Mouse (Mus musculus): ENCODE results near the gene Nkd1.

Gene Nkd1

DNA sequence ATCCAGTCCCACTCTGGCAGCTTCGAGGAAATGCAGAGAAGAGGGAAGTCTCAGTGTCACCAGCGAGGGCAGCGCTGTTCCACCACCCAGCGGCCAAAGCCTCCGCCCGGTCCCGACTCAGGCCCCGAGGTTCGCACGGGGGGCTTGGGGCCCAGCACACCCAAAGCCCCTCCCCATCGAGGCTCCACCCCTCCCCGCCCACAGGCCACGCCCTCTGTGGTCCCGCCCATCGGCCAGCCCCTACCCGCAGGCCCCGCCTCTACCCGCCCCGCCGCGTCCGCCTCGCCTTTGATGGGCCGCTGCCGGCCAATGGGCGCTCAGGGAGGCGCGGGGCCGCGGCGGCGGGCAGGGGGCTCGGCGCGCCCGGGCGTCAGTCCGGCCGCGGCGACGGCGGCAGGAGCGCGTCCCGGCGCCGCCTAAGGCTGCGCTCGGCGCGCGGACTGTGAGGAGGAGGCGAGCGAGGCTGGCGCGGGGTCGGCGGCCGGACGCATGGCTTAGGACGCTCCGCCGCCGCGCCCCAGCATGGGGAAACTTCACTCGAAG lies at the start of gene Nkd1:
TSS of gene Nkd1 (plus strand) at position 370 of the 543 bp plus-strand sequence.
- peak; percentile 99 for DNase-seq (ENCODE audit: extremely low spot score, low spot score)

DNA sequence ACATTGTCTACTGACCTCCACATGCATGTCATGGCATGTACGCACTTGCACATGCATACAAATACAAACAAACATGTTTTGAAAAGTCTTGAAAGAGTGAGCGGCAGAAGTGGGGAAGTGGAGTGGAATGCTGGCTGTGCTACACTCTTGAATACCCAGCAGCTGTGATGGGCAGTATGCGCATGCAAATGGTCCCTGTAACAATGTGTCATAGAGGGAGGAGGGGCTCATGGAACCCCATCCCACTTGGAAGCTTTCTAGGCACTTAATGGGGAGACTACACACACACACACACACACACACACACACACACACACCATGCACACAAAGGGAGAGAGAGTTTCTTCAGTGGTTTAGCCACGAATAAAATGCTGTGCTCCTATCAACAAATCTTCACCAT lies 39.9 kb upstream of the Nkd1 start:
- no peak for DNase-seq (ENCODE audit: extremely low spot score, low spot score)

DNA sequence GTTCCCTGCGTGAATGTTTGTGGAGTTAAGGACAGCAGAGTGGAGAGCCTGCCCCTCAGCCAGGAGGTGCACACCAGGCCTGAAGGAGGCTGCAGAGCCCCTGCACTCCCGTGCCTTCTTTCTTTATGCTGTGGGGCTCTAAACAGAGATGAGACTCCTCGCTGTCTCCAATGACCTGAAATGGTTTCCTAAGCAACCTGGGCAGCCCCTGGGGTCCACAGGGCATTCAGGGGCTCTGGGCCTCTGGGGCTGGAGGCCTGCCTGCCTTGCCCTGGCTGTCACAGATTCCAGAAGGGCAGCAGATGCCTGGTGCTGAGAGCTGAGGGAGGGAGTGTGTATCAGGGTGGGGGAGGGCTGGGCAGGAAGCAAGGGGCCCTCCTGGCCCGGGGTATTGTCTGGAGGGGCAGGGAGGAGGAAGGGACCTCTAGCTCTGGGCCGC lies 32.7 kb upstream of the Nkd1 start:
- DNase-seq (ENCODE audit: extremely low spot score, low spot score), result peak; percentile 67

DNA sequence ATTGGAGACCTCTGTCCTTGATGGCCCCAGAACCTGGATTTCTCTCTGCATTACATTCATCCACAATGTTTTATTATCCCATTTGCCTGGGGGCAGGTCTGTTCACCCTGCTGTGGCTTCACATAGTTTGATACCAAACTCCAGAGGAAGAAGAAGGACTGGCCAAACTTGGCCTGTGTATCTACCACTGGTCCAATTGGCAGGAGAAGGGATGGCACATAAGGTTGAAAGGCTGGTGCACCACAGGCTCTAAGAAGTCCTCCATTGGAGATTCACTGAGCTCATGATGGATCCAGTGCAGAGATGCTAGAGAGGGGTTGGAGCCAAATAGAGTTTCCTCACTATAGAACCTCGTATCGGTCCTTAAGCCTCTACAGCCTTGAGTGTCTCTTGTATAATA lies 27.1 kb upstream of the Nkd1 start:
- DNase-seq (ENCODE audit: extremely low spot score, low spot score), result no peak

DNA sequence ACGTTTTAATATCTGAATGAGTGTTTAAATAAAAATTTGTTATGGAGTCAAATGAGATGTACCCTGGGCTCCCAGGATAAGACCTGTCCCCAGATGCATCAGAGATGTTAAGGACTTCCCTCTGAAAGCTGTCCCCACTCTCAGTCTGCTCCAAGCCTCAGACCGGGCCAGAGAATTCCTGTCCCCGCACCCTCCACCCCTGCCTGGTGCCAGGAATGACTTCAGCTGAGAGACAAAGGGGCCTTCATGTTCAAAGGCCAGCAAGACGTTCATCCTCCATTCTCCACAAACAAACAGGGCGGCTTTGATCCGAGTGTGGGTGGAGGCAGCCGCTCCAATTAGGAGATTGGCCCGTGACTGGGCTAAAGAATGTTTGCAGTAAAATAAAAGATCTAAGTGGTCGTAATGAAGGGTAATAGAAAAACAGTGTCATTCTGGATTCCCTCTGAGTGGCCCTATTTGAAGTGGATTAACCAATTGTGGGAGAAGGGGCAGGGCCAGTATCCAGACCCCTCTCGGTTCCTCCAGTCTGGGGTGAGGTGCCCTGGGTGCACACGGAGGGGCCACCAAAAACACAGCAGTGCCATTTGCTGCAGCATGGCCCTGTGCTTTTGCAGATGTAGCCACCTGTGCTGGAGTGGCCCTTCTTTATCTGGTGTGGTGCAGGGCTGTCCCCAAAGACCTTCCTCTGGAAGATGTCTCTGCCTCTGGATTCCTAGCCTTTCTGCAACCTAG lies 25.9 kb upstream of the Nkd1 start:
- no peak for DNase-seq (ENCODE audit: extremely low spot score, low spot score)

DNA sequence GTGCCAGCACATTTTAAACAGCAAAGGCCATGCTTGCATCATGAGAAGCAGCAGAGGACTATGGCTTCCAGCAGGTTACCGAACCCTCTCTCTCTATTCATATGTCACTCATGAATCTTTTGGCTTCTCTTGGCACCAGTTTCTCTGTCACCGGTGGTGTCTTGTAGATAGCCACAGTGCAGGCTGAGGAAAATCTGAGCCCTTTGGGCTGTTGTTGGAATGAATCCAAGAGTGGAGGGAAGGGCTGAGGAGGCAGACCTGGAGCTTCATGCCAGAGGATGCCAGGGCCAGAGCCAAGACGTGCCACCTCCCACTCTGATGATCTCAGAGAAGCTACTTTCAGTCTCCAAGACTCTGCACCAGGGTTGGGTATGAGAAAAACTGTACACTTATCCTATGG lies 19.0 kb upstream of the Nkd1 start:
- no peak for DNase-seq (ENCODE audit: extremely low spot score, low spot score)

DNA sequence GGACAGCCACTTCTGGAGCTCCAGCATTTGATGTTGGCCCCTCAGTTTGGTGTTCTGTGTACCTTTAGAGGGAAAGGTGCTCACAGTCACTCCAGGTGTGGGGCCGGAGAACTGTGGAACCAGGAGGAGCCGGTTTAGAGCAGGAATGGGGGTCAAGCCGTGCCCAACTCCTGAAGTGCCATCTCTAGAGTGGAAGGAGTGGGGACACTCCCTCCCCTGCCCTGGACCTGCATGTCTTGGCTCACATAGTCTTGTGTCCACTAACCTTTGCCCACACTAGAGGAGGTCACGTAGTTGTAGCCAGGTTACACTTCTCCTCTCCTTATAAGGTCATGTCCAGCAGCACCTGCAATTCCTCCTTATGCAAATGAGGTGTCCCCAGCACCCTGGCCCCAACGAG lies 14.2 kb upstream of the Nkd1 start:
- DNase-seq (ENCODE audit: extremely low spot score, low spot score), result no peak

DNA sequence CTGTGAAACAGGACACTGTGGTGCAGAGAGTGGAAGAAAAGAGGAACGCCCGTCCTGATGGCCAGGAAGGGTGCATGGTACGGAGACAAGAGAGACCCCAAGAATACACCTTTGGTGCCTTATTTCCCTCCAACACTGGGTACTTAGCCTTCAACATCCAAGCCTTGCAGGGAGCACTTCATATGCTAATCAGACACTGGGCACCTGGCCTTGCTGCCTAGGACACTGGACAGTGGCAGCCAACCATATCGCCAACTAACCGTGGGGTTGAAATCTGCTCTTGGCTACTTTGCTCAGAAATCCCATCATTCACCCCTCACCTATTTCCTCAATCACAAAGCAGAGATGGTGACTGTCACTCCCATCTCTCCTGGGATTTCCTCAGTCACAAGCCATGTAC lies 10.1 kb upstream of the Nkd1 start:
- no peak for DNase-seq (ENCODE audit: extremely low spot score, low spot score)

DNA sequence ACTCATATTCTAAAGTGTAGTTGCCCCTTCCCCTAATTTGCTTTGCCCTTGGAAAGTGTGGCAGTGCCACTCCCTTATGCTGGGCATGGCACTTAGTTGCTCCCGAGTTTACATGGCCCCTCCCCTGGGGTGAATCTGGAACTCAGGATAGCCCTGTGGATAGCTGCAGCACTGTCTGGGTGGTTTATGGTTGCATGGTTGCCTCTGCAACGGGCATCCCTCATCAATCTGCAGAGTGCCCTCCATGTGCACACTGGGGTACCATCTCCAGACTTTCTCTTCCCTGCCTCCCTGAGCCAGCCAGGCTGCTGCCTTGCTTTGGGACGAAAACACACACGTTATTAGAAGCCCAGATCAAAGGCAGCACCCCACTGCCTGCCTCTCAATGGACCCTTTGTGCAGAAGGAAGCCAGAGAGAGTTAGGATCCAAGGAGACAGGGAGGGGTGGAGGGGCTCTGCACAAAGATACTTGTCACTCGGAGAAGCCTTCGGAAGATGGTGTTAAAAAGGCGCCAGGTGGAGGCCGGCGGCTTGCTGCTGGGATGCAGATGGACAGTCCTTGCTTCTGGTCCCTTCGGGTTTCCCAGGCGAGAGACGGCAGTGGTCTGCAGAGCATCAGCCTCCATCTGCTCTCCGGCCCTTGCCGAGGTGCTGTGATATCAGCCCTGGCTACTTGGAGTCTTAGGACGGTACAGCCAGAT lies 8.9 kb upstream of the Nkd1 start:
- DNase-seq (ENCODE audit: extremely low spot score, low spot score), result peak; percentile 51

DNA sequence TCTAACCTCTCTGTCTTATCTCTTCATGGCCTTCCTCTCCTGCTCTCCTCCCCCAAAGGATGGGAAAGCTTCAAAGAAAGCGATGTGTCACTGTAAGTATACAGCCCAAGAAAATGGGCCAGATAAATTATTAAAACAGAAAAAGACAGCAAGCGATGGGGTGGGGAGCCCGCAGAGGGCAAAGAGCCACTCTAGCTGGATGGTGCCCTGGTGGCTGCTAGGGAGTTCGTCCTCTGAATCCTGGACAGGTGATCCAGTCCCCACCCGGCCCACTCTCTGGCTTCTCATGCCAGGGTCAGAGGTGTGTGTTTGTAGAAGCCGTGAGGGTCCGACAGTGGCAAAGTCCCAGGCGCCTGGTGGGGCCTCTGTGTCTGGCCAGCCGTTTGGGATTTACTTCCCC lies 3.1 kb upstream of the Nkd1 start:
- no peak for DNase-seq (ENCODE audit: extremely low spot score, low spot score)

DNA sequence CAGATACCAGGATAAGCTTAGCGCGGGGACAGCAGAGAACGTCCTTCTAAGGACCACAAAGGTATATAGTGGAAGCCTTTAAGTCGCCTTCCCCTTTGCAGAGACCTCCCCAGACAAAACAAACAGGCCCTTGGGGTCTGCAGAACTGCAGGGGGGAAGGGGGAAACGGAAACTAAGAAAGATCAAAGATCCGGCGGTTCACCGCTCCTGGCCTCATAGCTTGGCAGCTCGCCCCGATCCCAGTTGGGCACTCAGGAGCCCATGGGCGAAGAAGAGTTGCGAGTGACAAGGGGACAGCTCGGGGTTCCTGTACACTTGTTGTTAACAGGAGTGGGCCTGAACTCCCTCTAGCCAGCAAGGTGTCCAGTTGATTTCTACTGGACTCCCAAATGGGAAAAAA lies 773 bp upstream of the Nkd1 start:
- peak; percentile 37 for DNase-seq (ENCODE audit: extremely low spot score, low spot score)

DNA sequence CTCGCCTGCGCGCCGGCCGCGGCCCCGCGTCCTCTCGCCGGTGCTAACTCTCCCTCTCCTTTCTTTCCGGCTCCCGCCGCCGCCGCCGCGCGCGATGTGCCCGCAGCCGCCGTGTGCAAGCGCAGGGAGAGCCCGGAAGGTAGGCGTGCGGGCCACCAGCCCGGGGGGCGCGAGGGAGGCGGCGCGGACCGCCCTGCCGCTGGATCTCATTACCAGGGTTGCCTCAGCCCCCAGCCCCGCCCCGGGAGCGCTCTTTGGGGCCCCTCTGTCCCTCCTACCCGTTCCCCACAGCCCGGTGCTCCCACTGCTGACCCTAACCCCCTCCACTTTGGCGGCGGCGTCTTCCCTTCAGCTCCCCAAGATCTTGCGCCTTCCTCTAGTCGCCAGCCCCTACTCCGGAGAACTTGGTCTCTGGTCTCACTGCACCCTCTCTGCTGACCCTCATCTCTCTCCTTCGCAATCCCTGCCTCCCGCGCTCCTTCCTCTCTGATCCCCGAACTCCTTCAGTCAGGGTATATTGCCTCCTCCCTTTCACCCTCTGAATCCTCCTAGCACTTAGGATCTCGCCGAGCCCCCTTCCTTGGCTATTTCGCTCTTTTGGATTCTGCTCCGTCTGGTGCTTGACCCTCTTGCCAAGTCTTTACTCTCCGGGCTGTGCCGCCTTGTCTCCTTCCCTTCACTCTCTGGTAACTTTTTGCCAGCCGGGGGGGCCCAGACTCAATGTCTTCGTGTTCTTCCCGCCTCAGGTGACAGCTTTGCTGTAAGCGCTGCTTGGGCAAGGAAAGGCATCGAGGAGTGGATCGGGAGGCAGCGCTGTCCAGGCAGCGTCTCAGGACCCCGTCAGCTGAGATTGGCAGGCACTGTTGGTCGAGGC lies 624 bp downstream of the Nkd1 start:
- DNase-seq (ENCODE audit: extremely low spot score, low spot score), result peak; percentile 66

DNA sequence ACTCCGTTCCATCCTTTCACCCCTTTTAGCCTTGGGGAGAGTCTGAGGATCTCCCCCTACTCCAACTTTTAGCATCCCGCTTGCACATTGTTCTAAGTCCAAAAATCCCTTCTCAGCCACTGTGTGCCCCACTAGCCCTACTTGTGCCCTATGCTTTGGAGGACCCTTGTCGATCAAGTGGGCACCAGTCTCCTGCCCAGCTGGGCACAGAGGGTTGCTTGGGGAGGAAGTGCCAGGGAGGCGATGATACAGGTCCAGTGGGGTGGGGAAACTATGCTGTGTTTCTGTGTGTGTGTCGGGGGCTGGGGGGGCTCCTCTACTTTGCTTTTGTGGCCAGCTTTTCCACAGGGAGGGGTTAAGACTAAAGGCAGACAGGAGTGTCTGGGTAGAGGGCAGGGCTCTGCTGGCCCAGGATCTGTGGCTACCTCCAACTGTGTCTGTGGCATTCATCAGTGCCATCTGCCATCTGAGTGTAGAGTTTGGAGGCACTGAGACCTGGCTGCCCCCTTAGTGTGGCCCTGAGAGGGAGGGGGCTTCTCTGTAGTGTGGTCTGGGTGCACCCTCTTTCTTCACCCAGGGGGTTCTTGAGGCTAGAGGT lies 1.4 kb downstream of the Nkd1 start:
- no peak for DNase-seq (ENCODE audit: extremely low spot score, low spot score)

DNA sequence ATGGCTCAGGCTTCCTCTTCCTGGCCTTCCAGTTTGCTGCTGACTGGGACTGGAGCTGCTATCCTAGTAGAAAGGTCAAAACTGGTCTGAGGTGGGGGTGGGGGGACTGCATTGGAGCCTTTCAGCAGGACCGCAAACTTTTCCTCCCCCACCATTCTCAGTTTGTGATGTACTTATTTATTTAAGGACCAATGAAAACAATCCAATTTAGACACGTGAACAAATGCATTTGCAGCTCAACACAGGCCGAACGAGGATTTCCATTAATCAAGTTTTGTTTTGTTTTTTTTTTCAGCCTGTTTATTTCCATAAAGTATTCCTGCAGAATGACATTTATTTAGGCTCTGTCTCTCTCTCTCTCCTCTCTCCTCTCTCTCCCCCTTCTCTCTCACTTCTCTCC lies 2.5 kb downstream of the Nkd1 start:
- DNase-seq (ENCODE audit: extremely low spot score, low spot score), result no peak

DNA sequence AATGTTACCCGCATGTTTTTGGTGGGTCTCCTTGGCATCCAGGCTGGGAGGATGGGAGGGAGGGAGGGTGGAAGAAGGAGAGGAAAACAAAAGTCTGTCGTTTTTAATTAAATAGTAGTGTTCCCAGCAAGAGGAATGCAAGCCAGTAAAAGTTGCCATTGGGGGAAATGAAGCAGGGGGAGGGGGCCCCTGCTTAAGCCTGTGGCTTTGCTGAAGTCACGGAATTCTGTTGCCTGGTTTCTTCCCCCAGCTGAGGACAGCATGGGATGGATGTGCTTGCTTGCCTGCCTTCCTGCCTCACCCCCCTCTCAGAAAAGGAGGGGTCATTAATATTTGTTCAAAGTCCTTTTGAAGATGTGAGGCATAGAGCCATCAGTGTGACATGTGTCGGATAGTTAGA lies 3.0 kb downstream of the Nkd1 start:
- no peak for DNase-seq (ENCODE audit: extremely low spot score, low spot score)

DNA sequence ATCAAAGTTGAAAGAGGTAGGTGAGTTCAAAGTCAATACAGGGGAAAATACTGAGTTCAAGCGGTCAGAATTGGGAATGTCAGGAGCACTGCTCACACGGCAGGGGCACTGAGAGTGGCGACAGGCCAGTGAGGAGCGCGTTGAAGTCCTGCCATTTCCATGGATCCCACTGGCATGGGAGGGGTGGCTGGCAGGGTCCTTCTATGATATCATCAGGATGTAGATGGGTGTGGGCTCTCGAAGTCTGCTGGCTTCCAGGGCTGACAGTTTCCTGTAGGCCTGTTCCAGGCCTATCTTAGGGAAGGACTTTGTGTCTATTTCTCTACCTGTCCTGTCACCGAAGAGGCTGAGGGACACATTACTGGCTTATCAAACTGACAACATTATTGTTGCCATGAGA lies 3.7 kb downstream of the Nkd1 start:
- no peak for DNase-seq (ENCODE audit: extremely low spot score, low spot score)

DNA sequence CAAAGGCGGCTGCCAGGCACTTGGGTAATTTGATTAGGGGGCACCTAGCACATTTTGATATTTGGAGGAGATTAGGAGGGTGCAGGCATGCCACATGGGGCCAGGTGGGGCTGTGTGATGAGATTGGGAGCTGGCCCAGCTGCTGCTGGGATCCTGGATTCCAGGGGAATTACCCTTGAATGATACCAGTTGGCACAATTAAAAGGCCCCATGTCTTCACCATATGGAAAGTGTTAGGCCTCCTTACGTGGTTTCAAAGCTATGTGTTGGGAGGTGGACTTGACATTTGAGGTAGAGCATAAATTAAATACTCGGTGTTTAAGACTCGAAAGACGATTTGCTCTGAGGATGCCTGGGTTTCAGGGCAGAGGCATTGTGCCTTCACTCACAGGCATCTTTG lies 5.1 kb downstream of the Nkd1 start:
- DNase-seq (ENCODE audit: extremely low spot score, low spot score), result no peak

DNA sequence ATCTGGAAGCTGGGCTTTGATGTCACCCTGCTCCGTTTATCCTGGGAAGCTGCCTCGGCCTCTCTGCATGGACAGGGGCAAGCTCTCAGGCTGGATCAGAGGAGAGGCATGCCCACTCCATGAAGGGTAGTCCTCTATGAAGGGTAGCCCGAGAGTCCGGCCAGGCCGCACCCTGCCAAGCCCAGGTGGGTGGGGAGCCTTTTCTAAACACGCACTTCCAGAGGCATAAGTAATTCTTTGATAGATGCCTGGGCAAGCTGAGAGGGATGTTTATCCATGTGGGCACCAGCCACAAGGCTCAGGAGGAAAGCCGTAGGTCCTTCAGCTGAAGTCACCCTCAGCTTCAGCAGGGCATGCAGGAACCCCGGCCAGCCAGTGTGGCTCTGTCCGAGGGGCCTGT lies 7.0 kb downstream of the Nkd1 start:
- no peak for DNase-seq (ENCODE audit: extremely low spot score, low spot score)

DNA sequence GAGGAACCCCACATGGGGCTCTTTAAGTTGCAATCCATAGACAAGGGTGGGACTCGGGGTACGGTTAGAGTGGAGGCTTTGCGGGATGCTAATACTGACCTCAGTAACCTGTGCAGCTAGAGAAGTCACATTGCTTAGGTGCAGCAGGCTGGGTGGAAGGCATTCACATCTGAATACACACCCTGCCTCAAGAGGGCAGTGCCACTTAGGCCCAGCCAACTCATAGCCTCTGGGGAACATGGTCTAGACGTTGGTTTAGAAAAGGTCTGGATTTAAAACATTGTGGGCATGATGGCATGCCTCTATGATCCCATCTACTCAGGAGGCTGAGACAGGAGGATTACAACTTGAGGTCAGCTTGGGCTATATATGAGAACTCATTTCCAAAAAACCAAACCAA lies 8.6 kb downstream of the Nkd1 start:
- no peak for DNase-seq (ENCODE audit: extremely low spot score, low spot score)

DNA sequence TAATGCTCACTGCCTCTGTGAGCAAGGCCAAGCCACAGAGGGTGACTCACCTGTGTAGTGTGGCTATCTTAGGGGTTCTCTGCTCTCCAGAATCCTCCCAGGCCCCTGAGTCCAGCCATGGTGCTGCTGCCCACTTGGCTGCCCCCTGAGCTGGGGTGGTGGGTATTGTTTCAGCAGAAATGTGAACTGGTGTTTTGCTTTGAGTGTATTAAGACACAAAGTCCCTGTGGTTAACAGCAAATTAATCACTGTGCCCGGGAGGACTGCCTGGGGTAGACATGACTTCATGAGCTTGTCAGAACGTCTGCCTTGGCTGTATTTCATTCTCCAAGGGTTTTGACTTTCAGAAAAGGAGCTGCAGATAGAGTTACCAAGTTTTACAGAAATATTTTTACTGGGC lies 15.9 kb downstream of the Nkd1 start:
- DNase-seq (ENCODE audit: extremely low spot score, low spot score), result no peak

All from neural tube, embryonic 10.5 days (tissue).